Mouse (Mus musculus) hindbrain, embryonic 13.5 days (tissue): ENCODE measurements around the gene Olfr263. TPM values are rescaled to one million over a fixed set of nuclear protein-coding genes. Genes with fewer than 3 reads are reported as not detected.
A peak's percentile ranks its signal among the peaks of the same experiment; 100 is the strongest.

ENCODE experiments used
- ATAC-seq: fragments of 200-750 bp; cut with Nextera tagmentation; 2 replicates; pipeline ENCODE4 v1.8.0; 2017; ENCODE audit warnings: moderate TSS enrichment; ENCODE audit not compliant: low FRiP score
- H3K27ac ChIP-seq: fragments of 300-500 bp; sonication (generic); 2 replicates; pipeline ENCODE4 v1.5.1; 2015; ENCODE audit warnings: inconsistent platforms, mild to moderate bottlenecking, moderate library complexity
- H3K27me3 ChIP-seq: fragments of 300-500 bp; sonication (generic); 2 replicates; pipeline ENCODE4 v1.6.1; 2015; ENCODE audit warnings: mild to moderate bottlenecking, inconsistent platforms
- H3K36me3 ChIP-seq: fragments of 300-500 bp; sonication (generic); 2 replicates; pipeline ENCODE4 v1.6.1; 2015; ENCODE audit warnings: mild to moderate bottlenecking, inconsistent platforms
- H3K4me1 ChIP-seq: fragments of 300-500 bp; sonication (generic); replicated peaks from 2 replicates; pipeline ENCODE4 v1.6.1; 2015; ENCODE audit warnings: inconsistent platforms
- H3K4me2 ChIP-seq: fragments of 300-500 bp; sonication (generic); 2 replicates; pipeline ENCODE4 v1.6.1; 2015; ENCODE audit warnings: inconsistent platforms, mild to moderate bottlenecking, moderate library complexity
- H3K4me3 ChIP-seq: fragments of 300-500 bp; sonication (generic); 2 replicates; pipeline ENCODE4 v1.5.1; 2015; ENCODE audit warnings: mild to moderate bottlenecking, inconsistent platforms
- H3K9ac ChIP-seq: fragments of 300-500 bp; sonication (generic); 2 replicates; pipeline ENCODE4 v1.6.1; 2015; ENCODE audit warnings: mild to moderate bottlenecking, inconsistent platforms
- H3K9me3 ChIP-seq: fragments of 300-500 bp; sonication (generic); 2 replicates; pipeline ENCODE4 v1.6.1; 2016; ENCODE audit warnings: inconsistent platforms
- WGBS: fragments of 180-500 bp; shearing (Covaris S2); methylation state at CpG from one replicate; pipeline ENCODE4 v1.1.7; 2015; 5-methylcytosine and 5-hydroxymethylcytosine counted together
- polyA plus RNA-seq: library from polyadenylated mRNA; unstranded; fragments of >200 nt; fragmentation: Nextera tagmentation; extraction: Ambion mirVana; gene quantifications from 2 replicates; pipeline ENCODE4 v1.2.1, GENCODE M21; 2015

Olfr263 gene
- polyA plus RNA-seq, 1 experiment from 2014 or later: not detected

GRCm38 (mm10) chr13:21171156-21171530, 41.7 kb downstream of the Olfr263 start:
- no peaks in the 10 kb centered on the region for H3K27me3 ChIP-seq
- no peak overlapping the region; the same call in 1 of the 2 replicates for H3K27ac ChIP-seq
- peak overlapping the region; percentile 58 for H3K9ac ChIP-seq
- H3K4me1 ChIP-seq: peaks cover 27% of the 10 kb centered on the region
- no peaks in the 10 kb centered on the region for H3K36me3 ChIP-seq
- ATAC-seq: 0 out of 2 replicates have a peak, but pooled peaks have one; percentile 8
- WGBS: 10% methylated on average over 15 of the region's 15 CpGs
- peak overlapping the region; percentile 51 for H3K4me3 ChIP-seq
- no peaks in the 10 kb centered on the region for H3K9me3 ChIP-seq
- peak overlapping the region; percentile 63 for H3K4me2 ChIP-seq

GRCm38 (mm10) chr13:21171600-21172150, 42.2 kb downstream of the Olfr263 start:
- no peaks in the 10 kb centered on the region for H3K27me3 ChIP-seq
- H3K4me1 ChIP-seq: peaks cover 25% of the 10 kb centered on the region
- H3K36me3 ChIP-seq: no peaks in the 10 kb centered on the region
- peak overlapping the region; percentile 63 for H3K4me2 ChIP-seq
- peak; percentile 40 for ATAC-seq
- H3K9me3 ChIP-seq: no peaks in the 10 kb centered on the region
- peak overlapping the region; percentile 51 for H3K4me3 ChIP-seq
- no peak overlapping the region; the same call in 1 of the 2 replicates for H3K9ac ChIP-seq
- WGBS: under 1% methylated on average over 12 of the region's 12 CpGs
- H3K27ac ChIP-seq: no peak overlapping the region

- peak; percentile 55 for ATAC-seq
- H3K4me1 ChIP-seq: peaks cover 22% of the 10 kb centered on the region
- H3K36me3 ChIP-seq: no peaks in the 10 kb centered on the region
- H3K4me2 ChIP-seq: peak overlapping the region; percentile 63
- 0 out of 2 replicates have a peak overlapping the region, but pooled peaks have one; percentile 32 for H3K27ac ChIP-seq
- H3K9ac ChIP-seq: peak overlapping the region; percentile 46; the same call in 1 of the 2 replicates
- under 1% methylated on average over 16 of the region's 16 CpGs for WGBS
- H3K4me3 ChIP-seq: peak overlapping the region; percentile 51
- H3K27me3 ChIP-seq: no peaks in the 10 kb centered on the region
- H3K9me3 ChIP-seq: no peaks in the 10 kb centered on the region
Measured at GRCm38 (mm10) chr13:21172241-21173027, 43.0 kb downstream of the Olfr263 start.

GRCm38 (mm10) chr13:21173072-21173471, 43.6 kb downstream of the Olfr263 start:
- ATAC-seq: no peak
- H3K36me3 ChIP-seq: no peaks in the 10 kb centered on the region

GRCm38 (mm10) chr13:21176733-21177132, 47.3 kb downstream of the Olfr263 start:
- 0 out of 2 replicates have a peak, but pooled peaks cover 2% of the 10 kb centered on the region for H3K27me3 ChIP-seq
- H3K9ac ChIP-seq: no peak overlapping the region
- no peak overlapping the region for H3K4me3 ChIP-seq
- H3K4me2 ChIP-seq: no peak overlapping the region
- H3K9me3 ChIP-seq: no peaks in the 10 kb centered on the region
- H3K36me3 ChIP-seq: no peaks in the 10 kb centered on the region
- ATAC-seq: no peak
- WGBS: 76% methylated on average over 11 of the region's 11 CpGs
- peaks cover 29% of the 10 kb centered on the region for H3K4me1 ChIP-seq
- H3K27ac ChIP-seq: no peak overlapping the region

More at GRCm38 (mm10) chr13:21173072-21173471, 43.6 kb downstream of the Olfr263 start:
- no peak overlapping the region for H3K27ac ChIP-seq
- H3K27me3 ChIP-seq: no peaks in the 10 kb centered on the region
- H3K9ac ChIP-seq: peak overlapping the region; percentile 55
- 1% methylated on average over 11 of the region's 11 CpGs for WGBS
- peak overlapping the region; percentile 39 for H3K4me3 ChIP-seq
- peaks cover 22% of the 10 kb centered on the region for H3K4me1 ChIP-seq
- peak overlapping the region; percentile 63 for H3K4me2 ChIP-seq
- no peaks in the 10 kb centered on the region for H3K9me3 ChIP-seq

- no peak overlapping the region for H3K9ac ChIP-seq
- no peak overlapping the region for H3K27ac ChIP-seq
- H3K27me3 ChIP-seq: 0 out of 2 replicates have a peak, but pooled peaks cover 2% of the 10 kb centered on the region
- no peak overlapping the region for H3K4me2 ChIP-seq
- no peak overlapping the region for H3K4me3 ChIP-seq
- H3K36me3 ChIP-seq: peaks cover 2% of the 10 kb centered on the region; the same call in 1 of the 2 replicates
- no peak for ATAC-seq
- WGBS: 73% methylated on average over 5 of the region's 5 CpGs
- H3K4me1 ChIP-seq: peaks cover 35% of the 10 kb centered on the region
- no peaks in the 10 kb centered on the region for H3K9me3 ChIP-seq
Measured at GRCm38 (mm10) chr13:21177657-21178056, 48.2 kb downstream of the Olfr263 start.

- peaks cover 9% of the 10 kb centered on the region for H3K36me3 ChIP-seq
- peak overlapping the region; percentile 89; the same call in 1 of the 2 replicates for H3K4me2 ChIP-seq
- H3K4me3 ChIP-seq: no peak overlapping the region
- H3K9me3 ChIP-seq: no peaks in the 10 kb centered on the region
- no peak overlapping the region for H3K9ac ChIP-seq
- no peak for ATAC-seq
- H3K4me1 ChIP-seq: peaks cover 36% of the 10 kb centered on the region
- 0 out of 2 replicates have a peak, but pooled peaks cover 2% of the 10 kb centered on the region for H3K27me3 ChIP-seq
- no peak overlapping the region for H3K27ac ChIP-seq
- 87% methylated on average over 5 of the region's 5 CpGs for WGBS
Measured at GRCm38 (mm10) chr13:21178364-21178763, 48.9 kb downstream of the Olfr263 start.

- Histone ChIP-seq H3K4me1 (peaks cover 35% of the 10 kb centered on the region), H3K9me3 (no peaks in the 10 kb centered on the region), H3K9ac (peak within 1 kb of the TSS; percentile 89), H3K27ac (peak within 1 kb of the TSS; percentile 97), H3K36me3 (peaks cover 19% of the 10 kb centered on the region), H3K27me3 (0 out of 2 replicates have a peak, but pooled peaks cover 2% of the 10 kb centered on the region), H3K4me3 (peak within 1 kb of the TSS; percentile 99), H3K4me2 (peak within 1 kb of the TSS; percentile 89)
- 0% methylated on average over 15 of the region's 15 CpGs for WGBS
- ATAC-seq: peak; percentile 57
Measured at GRCm38 (mm10) chr13:21179367-21179723, 49.9 kb downstream of the Olfr263 start, which contains the start of gene Trim27. Gene Trim27, plus strand, starts transcription at chr13:21179445.

GRCm38 (mm10) chr13:21179724-21180550, 50.5 kb downstream of the Olfr263 start:
- under 1% methylated on average over 77 of the region's 80 CpGs for WGBS

GRCm38 (mm10) chr13:21180551-21181530, 51.4 kb downstream of the Olfr263 start:
- H3K36me3 ChIP-seq: peaks cover 31% of the 10 kb centered on the region
- peak overlapping the region; percentile 97 for H3K27ac ChIP-seq
- peak overlapping the region; percentile 89 for H3K9ac ChIP-seq
- WGBS: under 1% methylated on average over 71 of the region's 71 CpGs
- peak; percentile 67 for ATAC-seq
- H3K27me3 ChIP-seq: 0 out of 2 replicates have a peak, but pooled peaks cover 2% of the 10 kb centered on the region
- no peaks in the 10 kb centered on the region for H3K9me3 ChIP-seq
- H3K4me1 ChIP-seq: peaks cover 35% of the 10 kb centered on the region
- peak overlapping the region; percentile 89 for H3K4me2 ChIP-seq
- H3K4me3 ChIP-seq: peak overlapping the region; percentile 99

More at GRCm38 (mm10) chr13:21179724-21180550, 50.5 kb downstream of the Olfr263 start:
- Histone ChIP-seq H3K9me3 (no peaks in the 10 kb centered on the region), H3K4me1 (peaks cover 35% of the 10 kb centered on the region), H3K4me3 (peak overlapping the region; percentile 99), H3K9ac (peak overlapping the region; percentile 89), H3K27me3 (0 out of 2 replicates have a peak, but pooled peaks cover 2% of the 10 kb centered on the region), H3K36me3 (peaks cover 22% of the 10 kb centered on the region), H3K27ac (peak overlapping the region; percentile 97), H3K4me2 (peak overlapping the region; percentile 89)
- ATAC-seq: peak; percentile 96

GRCm38 (mm10) chr13:21181996-21182395, 52.6 kb downstream of the Olfr263 start:
- Histone ChIP-seq H3K9me3 (no peaks in the 10 kb centered on the region), H3K4me3 (peak overlapping the region; percentile 99), H3K27me3 (0 out of 2 replicates have a peak, but pooled peaks cover 2% of the 10 kb centered on the region), H3K27ac (no peak overlapping the region), H3K9ac (peak overlapping the region; percentile 89), H3K4me2 (peak overlapping the region; percentile 89), H3K4me1 (peaks cover 35% of the 10 kb centered on the region), H3K36me3 (peaks cover 41% of the 10 kb centered on the region)
- 73% methylated on average over 7 of the region's 7 CpGs for WGBS
- no peak for ATAC-seq
